Mouse (Mus musculus) splenic B cell, adult 2 months (primary cell): ENCODE measurements around the gene Msx1.

Source experiments
- DNase-seq: peaks from one replicate; pipeline ENCODE4 v3.0.0-alpha.2; 2011; ENCODE audit warnings: low read depth, low spot score
- H3K27me3 ChIP-seq: 2 replicates; pipeline ENCODE4 v1.6.1; 2012; ENCODE audit warnings: mild to moderate bottlenecking, low read length, moderate library complexity, mixed read lengths; ENCODE audit not compliant: control insufficient read depth, poor library complexity, insufficient read depth, severe bottlenecking
- H3K36me3 ChIP-seq: 2 replicates; pipeline ENCODE4 v1.6.1; 2012; ENCODE audit warnings: mild to moderate bottlenecking, low read length, moderate library complexity, mixed read lengths; ENCODE audit not compliant: control insufficient read depth, poor library complexity, insufficient read depth, severe bottlenecking

The Msx1 gene

GRCm38 (mm10) chr5:37821111-37821601 lies 3.2 kb downstream of the Msx1 start:
- H3K36me3 ChIP-seq, result no peaks in the 10 kb centered on the region
- 0 out of 2 replicates have a peak, but pooled peaks cover 3% of the 10 kb centered on the region for H3K27me3 ChIP-seq
- DNase-seq, result no peak

DNA sequence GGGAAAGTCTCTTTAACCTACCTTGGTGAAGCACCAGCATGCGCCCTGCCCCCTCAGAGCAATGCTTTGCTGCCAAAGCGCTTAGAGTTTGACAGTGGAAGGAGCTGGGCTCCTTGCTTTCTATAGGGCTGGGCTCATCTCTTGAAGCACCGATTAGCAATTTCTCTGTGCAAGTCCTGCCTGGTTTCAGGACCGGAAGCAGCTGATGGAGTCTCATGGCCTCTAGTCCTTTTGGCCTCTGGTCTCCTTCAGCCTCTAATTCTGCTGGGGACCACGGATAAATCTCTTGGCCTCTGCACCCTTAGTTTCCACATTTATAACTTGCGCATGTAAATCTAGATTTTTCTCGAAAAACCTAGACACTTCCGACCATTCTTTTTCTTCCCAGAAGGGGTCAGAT lies 3.7 kb downstream of the Msx1 start:
- no peaks in the 10 kb centered on the region for H3K36me3 ChIP-seq
- H3K27me3 ChIP-seq, result 0 out of 2 replicates have a peak, but pooled peaks cover 3% of the 10 kb centered on the region
- no peak for DNase-seq

GRCm38 (mm10) chr5:37819971-37820370 lies 4.4 kb downstream of the Msx1 start:
- no peak for DNase-seq
- no peaks in the 10 kb centered on the region for H3K36me3 ChIP-seq
- 0 out of 2 replicates have a peak, but pooled peaks cover 3% of the 10 kb centered on the region for H3K27me3 ChIP-seq

GRCm38 (mm10) chr5:37819541-37819940 lies 4.8 kb downstream of the Msx1 start:
- Histone ChIP-seq H3K36me3 (no peaks in the 10 kb centered on the region), H3K27me3 (0 out of 2 replicates have a peak, but pooled peaks cover 3% of the 10 kb centered on the region)
- DNase-seq, result no peak

- H3K36me3 ChIP-seq, result no peaks in the 10 kb centered on the region
- DNase-seq, result no peak
- 0 out of 2 replicates have a peak, but pooled peaks cover 3% of the 10 kb centered on the region for H3K27me3 ChIP-seq
Observed at GRCm38 (mm10) chr5:37818533-37819215, 5.7 kb downstream of the Msx1 start.

DNA sequence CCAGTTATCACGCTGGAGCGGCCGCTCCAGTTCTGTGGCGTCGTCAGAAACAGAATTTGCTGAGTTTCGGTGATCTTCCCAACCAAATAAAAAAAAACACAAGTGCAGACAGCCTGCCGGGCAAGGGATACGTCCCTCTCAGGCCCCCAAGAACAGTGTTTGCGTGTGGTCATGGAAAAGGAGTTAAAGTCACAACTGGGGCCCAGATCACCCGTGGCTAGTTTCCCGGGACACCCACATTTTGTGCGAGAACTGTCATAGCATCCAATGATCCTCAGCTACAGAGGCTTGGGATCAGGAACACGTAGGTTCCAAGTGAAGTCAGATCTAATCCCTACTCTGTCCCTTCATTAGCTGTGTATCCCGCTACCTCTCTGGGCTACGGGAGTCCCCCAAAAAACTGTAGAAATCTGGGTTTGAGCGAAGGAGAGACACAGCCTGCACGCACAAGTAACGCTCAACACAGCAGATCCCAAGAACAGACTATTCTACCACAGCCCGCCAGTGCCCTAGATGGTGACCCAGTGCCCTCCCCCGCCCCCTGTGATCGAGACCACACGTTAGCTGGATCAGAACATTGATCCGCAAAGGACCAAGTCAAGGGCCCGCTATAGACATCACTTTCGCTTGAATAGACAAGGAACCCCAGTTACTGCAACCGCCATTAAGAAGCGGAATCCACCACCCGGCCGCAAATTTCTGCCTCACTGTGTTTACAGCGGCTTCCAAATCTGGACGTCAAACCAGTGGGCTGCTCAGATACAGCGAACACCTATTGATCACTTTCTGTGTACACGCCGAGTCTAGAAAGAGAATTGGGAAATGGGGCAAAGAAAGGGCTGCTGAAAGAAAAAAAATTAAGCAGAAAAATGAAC lies 6.5 kb downstream of the Msx1 start:
- DNase-seq, result no peak
- Histone ChIP-seq H3K27me3 (no peaks in the 10 kb centered on the region), H3K36me3 (no peaks in the 10 kb centered on the region)

GRCm38 (mm10) chr5:37816907-37817657 lies 7.3 kb downstream of the Msx1 start:
- Histone ChIP-seq H3K36me3 (no peaks in the 10 kb centered on the region), H3K27me3 (no peaks in the 10 kb centered on the region)
- DNase-seq, result no peak

GRCm38 (mm10) chr5:37815909-37816308 lies 8.5 kb downstream of the Msx1 start:
- Histone ChIP-seq H3K27me3 (no peaks in the 10 kb centered on the region), H3K36me3 (no peaks in the 10 kb centered on the region)
- no peak for DNase-seq

DNA sequence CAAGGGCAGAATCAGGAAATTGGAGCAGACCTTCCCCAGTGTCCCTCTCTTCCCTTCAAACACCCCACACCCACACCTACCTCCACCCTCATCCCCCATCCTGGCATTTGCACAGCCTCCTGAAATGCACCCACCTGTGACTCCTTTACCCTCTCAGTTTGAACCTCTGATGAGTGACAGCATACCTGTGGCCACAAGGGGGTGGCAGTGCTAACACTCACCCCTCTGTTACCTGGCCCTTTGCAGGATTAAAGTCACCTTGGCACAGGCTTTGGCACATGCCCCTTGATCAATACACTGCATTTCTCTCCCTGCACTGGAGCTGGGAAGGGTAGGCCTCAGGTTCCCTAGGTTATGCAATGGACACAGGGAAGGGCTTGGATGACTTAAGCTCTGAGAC lies 10.2 kb downstream of the Msx1 start:
- no peaks in the 10 kb centered on the region for H3K36me3 ChIP-seq
- DNase-seq, result no peak
- H3K27me3 ChIP-seq, result no peaks in the 10 kb centered on the region

- H3K27me3 ChIP-seq, result no peaks in the 10 kb centered on the region
- H3K36me3 ChIP-seq, result no peaks in the 10 kb centered on the region
- no peak for DNase-seq
Observed at GRCm38 (mm10) chr5:37805291-37805690, 19.1 kb downstream of the Msx1 start.

- no peaks in the 10 kb centered on the region for H3K36me3 ChIP-seq
- no peak for DNase-seq
- no peaks in the 10 kb centered on the region for H3K27me3 ChIP-seq
Observed at GRCm38 (mm10) chr5:37804512-37805118, 19.8 kb downstream of the Msx1 start.

- Histone ChIP-seq H3K27me3 (no peaks in the 10 kb centered on the region), H3K36me3 (no peaks in the 10 kb centered on the region)
- DNase-seq, result no peak
Observed at GRCm38 (mm10) chr5:37797251-37797650, 27.1 kb downstream of the Msx1 start.

DNA sequence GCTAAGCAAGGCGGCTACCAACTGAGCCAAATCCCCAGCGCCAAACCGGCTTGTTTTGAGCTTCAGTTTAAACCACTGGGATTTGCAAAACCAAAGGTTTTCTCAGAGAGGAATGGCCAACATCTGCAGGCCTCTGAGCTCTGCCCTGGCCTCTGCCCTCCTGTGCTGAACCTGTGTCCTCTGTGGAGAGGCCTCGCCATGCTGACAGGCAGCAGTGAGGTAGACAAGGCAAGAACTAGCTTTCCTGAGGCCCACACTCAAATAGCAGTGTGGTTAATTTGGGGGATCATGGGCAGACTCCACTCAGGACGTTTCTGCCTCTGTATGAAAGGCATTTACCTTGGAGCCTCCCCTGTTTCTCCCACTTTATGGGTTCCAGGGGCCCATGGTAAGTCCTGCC lies 27.6 kb downstream of the Msx1 start:
- H3K27me3 ChIP-seq, result no peaks in the 10 kb centered on the region
- H3K36me3 ChIP-seq, result no peaks in the 10 kb centered on the region
- no peak for DNase-seq

- no peak for DNase-seq
- H3K36me3 ChIP-seq, result no peaks in the 10 kb centered on the region
Observed at GRCm38 (mm10) chr5:37795691-37796090, 28.7 kb downstream of the Msx1 start.

More at GRCm38 (mm10) chr5:37795691-37796090, 28.7 kb downstream of the Msx1 start:
- H3K27me3 ChIP-seq, result no peaks in the 10 kb centered on the region
